Mouse (Mus musculus) cerebral cortex, adult 2 months (tissue): Measurements from ENCODE around the gene Insl3.

ENCODE experiments used
- WGBS: fragments of 180-500 bp; shearing (Covaris S2); methylation state at CpG from one replicate; pipeline ENCODE4 v1.1.7; 2018; 5-methylcytosine and 5-hydroxymethylcytosine counted together

Gene Insl3

DNA sequence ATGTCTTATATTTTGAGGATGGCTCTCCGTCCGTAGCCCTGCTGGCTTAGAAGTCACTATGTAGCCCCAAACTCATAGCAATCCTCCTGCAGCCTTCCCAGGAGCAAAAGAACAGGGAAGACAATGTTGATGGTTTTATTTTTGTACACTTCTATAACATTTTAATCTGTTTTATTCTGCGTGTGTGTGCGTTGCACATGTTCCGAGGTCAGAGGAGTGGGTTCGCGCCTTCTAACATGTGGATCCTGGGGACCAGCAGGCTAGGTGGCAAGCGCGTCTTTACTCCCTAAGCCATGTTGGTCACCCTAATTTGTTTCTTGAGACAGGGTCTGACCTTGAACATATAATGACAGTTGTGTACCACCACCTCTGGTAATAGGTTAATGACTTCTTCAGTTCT is 12.2 kb upstream of the Insl3 start:
- 57% methylated on average over 9 of the region's 9 CpGs for WGBS

GRCm38 (mm10) chr8:71678216-71678615 is 10.8 kb upstream of the Insl3 start:
- 69% methylated on average over 4 of the region's 4 CpGs for WGBS

- 51% methylated on average over 16 of the region's 16 CpGs for WGBS
Measured at GRCm38 (mm10) chr8:71679116-71679515, 9.9 kb upstream of the Insl3 start.

DNA sequence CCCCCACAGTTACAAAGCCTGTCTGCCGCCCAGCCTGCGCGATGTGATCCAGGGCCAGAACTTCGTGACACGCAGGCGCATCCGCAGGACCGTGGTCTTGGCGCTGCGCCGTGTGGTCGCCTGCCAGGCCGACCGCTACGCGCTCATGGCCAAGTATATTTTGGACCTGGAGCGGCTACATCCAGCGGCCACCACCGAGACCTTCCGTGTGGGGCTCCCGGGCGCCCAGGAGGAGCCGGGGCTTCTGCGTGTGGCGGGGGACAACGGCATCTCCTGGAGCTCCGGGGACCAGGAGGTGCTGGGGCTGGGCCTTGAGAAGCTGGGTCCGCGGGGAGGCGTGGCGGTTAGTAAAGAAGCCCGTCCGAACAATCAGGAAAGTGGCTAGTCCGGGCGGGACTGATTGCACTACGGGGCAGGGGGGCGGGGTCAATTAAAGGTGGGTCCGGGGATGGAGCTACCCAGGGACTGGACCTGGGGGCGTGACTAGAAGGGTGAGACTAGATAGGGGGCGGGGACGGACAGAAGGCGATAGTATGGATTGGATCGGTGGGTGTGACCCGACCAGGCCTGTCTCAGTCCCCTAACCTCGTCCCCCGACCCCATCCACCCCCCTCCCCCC is 9.4 kb upstream of the Insl3 start:
- 19% methylated on average over 46 of the region's 46 CpGs for WGBS

- 58% methylated on average over 21 of the region's 21 CpGs for WGBS
Measured at GRCm38 (mm10) chr8:71680471-71680870, 8.5 kb upstream of the Insl3 start.

- 51% methylated on average over 18 of the region's 18 CpGs for WGBS
Measured at GRCm38 (mm10) chr8:71681369-71681915, 7.6 kb upstream of the Insl3 start.

- WGBS, result 68% methylated on average over 12 of the region's 12 CpGs
Measured at GRCm38 (mm10) chr8:71682832-71683231, 6.2 kb upstream of the Insl3 start.

DNA sequence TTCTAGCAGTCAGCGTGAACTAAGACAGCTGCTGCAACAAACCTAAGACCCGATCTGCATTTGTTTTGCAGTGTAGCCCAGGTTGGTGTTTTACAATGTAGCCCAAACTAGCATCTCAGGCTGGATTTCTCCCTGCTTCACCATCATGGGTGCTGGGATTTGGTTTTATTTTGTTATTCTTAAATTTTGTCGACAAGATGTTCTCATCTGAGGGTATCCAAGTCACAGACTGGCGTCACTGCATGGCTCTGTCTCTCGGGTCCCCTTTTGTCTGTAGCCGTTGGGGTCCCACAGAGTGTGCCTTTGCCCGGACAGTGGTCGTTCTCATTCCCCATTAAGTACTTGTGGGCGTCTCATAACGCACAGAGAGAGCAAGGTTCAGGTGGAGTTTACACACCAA is 4.3 kb upstream of the Insl3 start:
- 27% methylated on average over 10 of the region's 10 CpGs for WGBS

GRCm38 (mm10) chr8:71685573-71685972 is 3.4 kb upstream of the Insl3 start:
- WGBS, result 20% methylated on average over 29 of the region's 29 CpGs

DNA sequence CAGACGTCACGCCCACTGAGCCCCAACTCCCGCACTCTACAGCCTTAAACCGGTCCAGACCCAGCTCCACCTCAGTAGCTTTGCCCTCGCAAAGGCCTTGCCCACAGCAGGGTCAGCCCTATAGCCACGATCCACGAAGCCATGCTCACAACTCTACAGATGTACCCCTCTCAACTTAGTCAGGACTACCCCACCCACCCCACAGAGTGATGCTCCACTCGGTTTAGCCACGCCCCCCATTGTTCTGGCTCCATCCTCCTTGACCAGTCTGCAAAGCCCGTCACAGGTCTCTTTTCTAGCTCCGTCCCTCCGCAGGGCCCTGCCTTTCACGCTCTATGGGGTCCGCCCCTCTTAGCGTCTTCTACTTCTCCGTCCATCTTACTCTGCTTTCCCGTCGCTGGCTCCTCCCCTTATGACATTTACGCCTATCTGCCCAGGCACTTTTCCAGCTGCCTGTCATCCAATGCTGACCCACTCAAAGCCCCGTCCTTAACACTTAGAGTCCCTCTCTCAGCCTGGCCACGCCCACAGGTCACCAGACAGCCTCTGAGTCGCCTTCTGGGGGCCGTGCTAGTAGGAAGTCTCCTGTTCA is 2.8 kb upstream of the Insl3 start:
- WGBS, result 16% methylated on average over 23 of the region's 23 CpGs

DNA sequence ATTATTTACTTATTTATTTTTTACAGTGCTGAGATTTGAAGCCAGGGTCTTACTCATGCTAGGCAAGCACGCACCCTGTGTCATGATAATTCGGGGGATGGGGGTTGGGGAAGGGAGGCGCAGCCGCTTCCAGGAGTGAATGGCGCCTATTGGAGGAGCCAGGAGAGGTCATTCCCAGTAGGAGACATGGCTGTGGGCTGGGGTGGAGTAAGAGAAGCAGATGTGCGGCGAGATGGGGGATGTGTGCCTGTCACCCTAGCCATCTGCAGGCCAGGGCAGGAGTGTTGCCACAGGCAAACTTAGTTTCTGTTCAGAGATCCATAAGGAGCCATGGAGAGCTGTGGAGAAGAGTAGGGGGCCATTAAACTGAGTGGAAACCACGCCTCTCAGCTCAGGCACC is 1.4 kb upstream of the Insl3 start:
- WGBS, result 16% methylated on average over 8 of the region's 8 CpGs

- WGBS, result 11% methylated on average over 30 of the region's 30 CpGs
Measured at GRCm38 (mm10) chr8:71692509-71692908, 3.5 kb downstream of the Insl3 start.

DNA sequence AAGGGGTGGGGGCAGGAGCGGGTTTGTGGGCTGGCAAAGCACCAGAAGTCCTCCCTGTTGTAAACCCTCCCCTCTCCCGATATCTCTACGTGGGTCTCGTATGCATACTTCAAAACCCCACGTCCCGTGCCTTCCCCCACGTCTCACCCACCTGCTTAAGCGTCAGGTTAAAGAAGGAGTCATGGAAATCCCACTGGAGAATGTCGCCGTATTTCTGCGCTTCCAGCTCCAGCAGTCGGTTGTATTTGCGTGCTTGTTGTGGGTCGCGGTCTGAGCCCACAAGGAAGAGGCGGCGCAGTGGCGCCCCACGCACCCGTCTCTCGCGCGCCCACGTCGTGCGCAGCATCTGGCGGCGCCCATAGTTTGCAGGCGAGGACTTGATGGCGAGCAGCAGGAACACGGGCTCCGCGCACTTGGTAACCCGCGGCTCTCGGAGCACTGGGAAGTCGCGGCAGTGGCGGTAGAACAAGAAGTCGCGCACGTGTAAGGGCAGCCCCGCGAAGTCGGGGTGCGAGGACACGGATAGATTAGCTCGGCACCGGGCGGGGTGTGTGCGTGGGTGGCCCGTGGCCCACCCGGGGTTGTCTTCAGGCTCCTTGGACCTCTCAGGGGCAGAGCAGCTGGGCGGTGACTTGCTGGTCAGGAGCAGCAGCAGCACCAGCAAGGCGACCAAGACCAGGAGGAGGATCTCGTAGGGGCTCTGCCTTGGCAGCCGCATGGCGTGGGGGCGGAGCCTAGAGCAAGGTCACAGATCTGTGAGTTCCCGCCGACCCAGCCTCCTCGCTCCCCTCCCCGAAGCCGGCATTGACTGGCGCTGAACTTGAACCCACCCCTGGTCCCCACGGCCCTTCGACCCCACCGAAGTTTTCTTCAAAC is 4.4 kb downstream of the Insl3 start:
- 9% methylated on average over 68 of the region's 68 CpGs for WGBS

DNA sequence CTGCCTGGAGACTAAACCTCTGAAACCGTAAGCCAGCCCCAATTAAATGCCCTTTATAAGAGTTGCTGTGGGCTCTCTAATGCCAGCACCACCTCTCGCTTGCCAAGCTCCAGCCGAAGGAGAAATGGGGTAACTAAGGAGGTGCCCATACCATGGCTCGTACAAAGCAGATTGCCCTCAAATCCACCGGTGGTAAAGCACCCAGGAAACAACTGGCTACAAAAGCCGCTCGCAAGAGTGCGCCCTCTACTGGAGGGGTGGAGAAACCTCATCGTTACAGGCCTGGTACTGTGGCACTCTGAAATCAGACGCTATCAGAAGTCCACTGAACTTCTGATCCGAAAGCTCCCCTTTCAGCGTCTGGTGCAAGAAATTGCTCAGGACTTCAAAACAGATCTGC is 6.4 kb downstream of the Insl3 start:
- 68% methylated on average over 12 of the region's 12 CpGs for WGBS

DNA sequence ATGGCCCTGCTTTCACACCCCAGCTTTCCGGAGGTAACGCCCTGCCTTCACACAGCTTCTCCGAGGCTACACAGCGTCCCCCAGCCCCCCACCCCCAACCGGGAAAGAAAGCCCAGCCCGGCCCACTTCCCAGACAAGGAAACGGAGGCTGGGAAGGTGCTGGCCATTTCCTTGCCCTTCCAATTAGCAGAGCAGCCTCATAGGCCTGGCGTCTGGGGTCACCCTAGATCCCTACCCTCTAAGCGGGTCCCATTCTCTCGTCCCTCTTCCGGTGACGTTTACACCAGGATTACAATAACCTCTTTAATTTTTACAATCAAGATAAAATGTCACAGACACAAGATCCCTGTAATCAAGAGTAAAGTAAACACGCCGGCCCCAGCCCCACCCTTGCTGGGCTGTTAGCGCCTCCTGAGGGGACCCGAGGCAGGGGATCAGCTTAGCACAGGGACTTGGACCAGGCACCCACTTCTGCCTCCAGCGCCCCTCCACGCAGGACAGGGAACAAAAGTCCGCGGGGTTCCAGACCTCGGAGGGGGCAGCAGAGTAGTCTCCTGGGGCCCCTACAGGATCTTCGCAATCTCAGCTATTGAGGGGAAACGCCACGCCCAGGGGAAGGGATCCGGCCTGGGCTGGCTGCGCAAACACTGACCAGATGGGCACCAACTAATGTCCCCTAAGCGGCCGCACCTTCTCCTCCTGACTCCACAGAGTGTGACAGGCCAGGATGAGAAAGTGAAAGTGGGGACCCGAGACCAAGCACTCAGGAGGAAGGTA is 11.7 kb downstream of the Insl3 start:
- WGBS, result 18% methylated on average over 29 of the region's 29 CpGs

DNA sequence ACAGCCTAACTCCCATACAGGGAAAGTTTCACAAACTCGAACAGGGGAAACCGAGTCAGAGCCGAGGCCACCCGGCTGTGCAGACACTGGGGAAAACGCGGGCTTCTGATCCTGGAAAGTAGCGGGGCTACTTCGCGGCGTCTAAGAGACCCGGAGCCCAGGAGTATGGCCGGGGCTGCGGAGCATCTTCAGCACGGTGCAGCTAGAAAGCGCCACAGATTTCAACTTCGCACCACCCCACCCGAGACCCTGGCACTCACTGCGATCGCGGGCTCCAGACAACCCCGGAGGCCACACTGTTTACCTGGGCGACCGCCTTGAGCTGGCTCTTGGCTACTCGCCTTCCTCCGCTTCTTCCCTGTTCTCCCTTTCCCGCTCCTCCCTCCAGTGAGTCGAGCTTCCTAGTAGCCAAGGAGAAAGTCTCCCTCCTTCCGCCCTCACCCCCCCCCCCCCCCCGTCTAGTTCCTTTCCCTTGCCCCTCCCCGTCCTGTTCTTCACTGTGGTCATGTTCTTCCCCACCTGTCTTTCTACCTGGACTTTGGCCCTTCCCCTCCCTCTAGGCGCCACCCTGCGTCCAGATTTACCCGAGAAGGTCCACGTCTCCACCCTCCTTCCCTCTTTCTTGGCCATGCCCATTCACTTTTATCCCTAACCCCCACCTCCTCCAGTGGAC is 12.5 kb downstream of the Insl3 start, which contains the start of gene B3gnt3:
Gene B3gnt3 (minus strand): TSS at position 376 of the 673 bp plus-strand sequence.
- 15% methylated on average over 33 of the region's 34 CpGs for WGBS

DNA sequence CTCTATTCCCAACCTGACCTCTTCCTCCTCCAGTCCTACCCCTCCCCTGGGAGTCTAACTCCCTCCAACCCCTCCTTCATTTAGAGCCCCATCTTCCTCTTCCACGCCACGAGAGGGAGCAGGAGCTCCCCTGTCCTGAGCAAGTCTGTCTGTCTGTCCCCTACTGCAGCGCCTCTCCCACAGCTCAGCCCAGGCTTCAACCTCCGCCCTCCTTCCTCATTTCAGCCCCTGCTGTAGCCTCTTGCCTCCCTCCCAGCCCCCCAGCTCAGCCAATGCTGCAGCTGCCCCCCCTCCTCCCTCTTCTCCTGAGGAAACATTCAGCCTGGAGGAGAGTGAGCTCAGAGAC is 13.0 kb downstream of the Insl3 start:
- 42% methylated on average over 4 of the region's 4 CpGs for WGBS

- WGBS, result 90% methylated on average over 3 of the region's 3 CpGs
Measured at GRCm38 (mm10) chr8:71702923-71703322, 13.9 kb downstream of the Insl3 start.

DNA sequence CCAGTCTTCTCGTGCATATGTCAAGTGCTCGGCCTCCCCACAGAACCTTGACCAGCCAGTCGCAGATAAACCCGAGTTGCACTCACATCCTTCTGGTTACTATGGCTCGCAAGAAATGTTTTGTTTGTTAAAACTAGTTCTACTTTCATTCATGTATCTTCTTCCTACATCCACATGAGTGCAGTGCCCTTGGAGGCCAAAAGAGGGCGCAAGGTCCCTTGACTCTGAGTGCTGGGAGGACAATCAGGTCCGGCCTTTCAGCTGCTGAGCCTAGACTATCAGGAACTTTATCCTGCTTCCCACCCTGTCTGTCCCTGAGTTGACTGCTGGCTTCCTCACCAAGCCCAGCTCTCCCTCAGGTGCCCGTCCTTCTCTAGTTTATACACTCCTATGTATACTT is 18.9 kb downstream of the Insl3 start:
- WGBS, result 54% methylated on average over 8 of the region's 8 CpGs

DNA sequence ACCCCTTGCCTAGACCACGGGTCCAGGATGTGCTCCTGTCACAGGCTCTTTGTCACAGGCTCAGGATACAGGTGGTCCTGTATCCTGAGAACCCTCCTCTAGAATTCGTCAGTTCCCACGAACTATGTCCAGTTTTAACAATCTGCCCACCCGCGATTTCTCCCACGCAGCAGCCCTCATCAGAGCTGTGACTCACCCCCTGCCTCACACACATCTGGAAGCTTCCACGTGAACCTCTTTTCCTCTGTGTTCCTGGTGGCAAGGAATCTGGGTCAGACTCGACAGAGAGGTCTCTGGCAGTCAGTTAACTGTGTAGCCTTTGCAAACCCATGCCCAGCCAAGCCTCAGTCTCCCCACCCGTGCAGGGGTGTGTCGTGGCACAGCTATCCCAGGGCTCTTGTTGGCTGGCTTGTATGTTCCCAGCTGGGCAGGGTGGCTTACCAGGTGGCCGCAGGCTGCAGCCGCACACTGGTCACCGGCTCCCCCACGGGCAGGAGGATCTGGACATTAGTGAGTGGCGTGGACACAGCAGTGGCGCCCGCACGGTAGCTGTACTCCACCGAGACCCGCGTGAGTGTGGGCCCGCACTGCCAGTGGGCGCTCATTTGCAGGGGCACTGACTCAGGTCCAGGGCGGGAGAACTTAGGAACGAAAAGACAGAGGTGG is 20.3 kb downstream of the Insl3 start:
- WGBS, result 32% methylated on average over 25 of the region's 25 CpGs
